Mouse (Mus musculus): Measurements from ENCODE around the gene Tnfrsf1b.

The Tnfrsf1b gene

GRCm38 (mm10) chr4:145246173-145247011 is at the start of gene Tnfrsf1b:
Tnfrsf1b (minus strand) TSS chr4:145246870.
- no peak for DNase-seq (ENCODE audit: low spot score)

- no peak for DNase-seq (ENCODE audit: low spot score)
These were observed 49.1 kb upstream of the Tnfrsf1b start for GRCm38 (mm10) chr4:145295589-145296300.

- DNase-seq (ENCODE audit: low spot score) = no peak
These were observed 47.9 kb upstream of the Tnfrsf1b start for GRCm38 (mm10) chr4:145294588-145294987.

GRCm38 (mm10) chr4:145286369-145287120 is 39.9 kb upstream of the Tnfrsf1b start:
- peak; percentile 52 for DNase-seq (ENCODE audit: low spot score)

GRCm38 (mm10) chr4:145284675-145285074 is 38.0 kb upstream of the Tnfrsf1b start:
- no peak for DNase-seq (ENCODE audit: low spot score)

- no peak for DNase-seq (ENCODE audit: low spot score)
These were observed 36.8 kb upstream of the Tnfrsf1b start for GRCm38 (mm10) chr4:145283441-145283840.

- no peak for DNase-seq (ENCODE audit: low spot score)
These were observed 34.3 kb upstream of the Tnfrsf1b start for GRCm38 (mm10) chr4:145280966-145281365.

GRCm38 (mm10) chr4:145278724-145279370 is 32.2 kb upstream of the Tnfrsf1b start:
- DNase-seq (ENCODE audit: low spot score) = no peak

- no peak for DNase-seq (ENCODE audit: low spot score)
These were observed 31.6 kb upstream of the Tnfrsf1b start for GRCm38 (mm10) chr4:145278231-145278630.

GRCm38 (mm10) chr4:145276368-145277249 is 29.9 kb upstream of the Tnfrsf1b start:
- DNase-seq (ENCODE audit: low spot score) = no peak

- no peak for DNase-seq (ENCODE audit: low spot score)
These were observed 28.2 kb upstream of the Tnfrsf1b start for GRCm38 (mm10) chr4:145274887-145275286.

- DNase-seq (ENCODE audit: low spot score) = no peak
These were observed 27.3 kb upstream of the Tnfrsf1b start for GRCm38 (mm10) chr4:145273923-145274322.

GRCm38 (mm10) chr4:145272763-145273162 is 26.1 kb upstream of the Tnfrsf1b start:
- DNase-seq (ENCODE audit: low spot score) = no peak

GRCm38 (mm10) chr4:145271634-145272033 is 25.0 kb upstream of the Tnfrsf1b start:
- DNase-seq (ENCODE audit: low spot score) = no peak

GRCm38 (mm10) chr4:145270136-145270535 is 23.5 kb upstream of the Tnfrsf1b start:
- DNase-seq (ENCODE audit: low spot score) = no peak

- DNase-seq (ENCODE audit: low spot score) = no peak
These were observed 21.0 kb upstream of the Tnfrsf1b start for GRCm38 (mm10) chr4:145267631-145268110.

- DNase-seq (ENCODE audit: low spot score) = no peak
These were observed 19.8 kb upstream of the Tnfrsf1b start for GRCm38 (mm10) chr4:145266505-145266904.

GRCm38 (mm10) chr4:145264761-145265160 is 18.1 kb upstream of the Tnfrsf1b start:
- no peak for DNase-seq (ENCODE audit: low spot score)

- DNase-seq (ENCODE audit: low spot score) = no peak
These were observed 16.9 kb upstream of the Tnfrsf1b start for GRCm38 (mm10) chr4:145263583-145263982.

GRCm38 (mm10) chr4:145260802-145261201 is 14.1 kb upstream of the Tnfrsf1b start:
- DNase-seq (ENCODE audit: low spot score) = no peak
